Mouse (Mus musculus) heart, postnatal 0 days (tissue): ENCODE measurements around the gene Vps8. TPM values are rescaled to one million over a fixed set of nuclear protein-coding genes. Genes with fewer than 3 reads are reported as not detected.

Experiments
- ATAC-seq: fragments of 200-750 bp; cut with Nextera tagmentation; 2 replicates; pipeline ENCODE4 v1.8.0; 2017; ENCODE audit warnings: low read depth, moderate number of reproducible peaks, moderate library complexity; ENCODE audit not compliant: insufficient read depth
- DNase-seq: peaks from one replicate; pipeline ENCODE4 v3.0.0-alpha.2; 2016; ENCODE audit warnings: low spot score
- H3K27ac ChIP-seq: fragments of 300-500 bp; sonication (generic); 2 replicates; pipeline ENCODE4 v1.5.1; 2014; ENCODE audit warnings: low read depth, mild to moderate bottlenecking
- H3K27me3 ChIP-seq: fragments of 300-500 bp; sonication (generic); 2 replicates; pipeline ENCODE4 v1.6.1; 2014; ENCODE audit warnings: low read length, mixed read lengths; ENCODE audit not compliant: control insufficient read depth, insufficient read depth
- H3K36me3 ChIP-seq: fragments of 300-500 bp; sonication (generic); replicated peaks from 2 replicates; pipeline ENCODE4 v1.6.1; 2014; ENCODE audit warnings: low read length, mixed read lengths; ENCODE audit not compliant: control insufficient read depth, insufficient read depth
- H3K4me1 ChIP-seq: fragments of 300-500 bp; sonication (generic); 2 replicates; pipeline ENCODE4 v1.6.1; 2014; ENCODE audit warnings: antibody characterized with exemption; ENCODE audit not compliant: control insufficient read depth, insufficient read depth
- H3K4me2 ChIP-seq: fragments of 300-500 bp; sonication (generic); 2 replicates; pipeline ENCODE4 v1.6.1; 2014; ENCODE audit warnings: low read depth, mild to moderate bottlenecking, low read length, moderate library complexity
- H3K4me3 ChIP-seq: fragments of 300-500 bp; sonication (generic); 2 replicates; pipeline ENCODE4 v1.5.1; 2014; ENCODE audit warnings: low read depth, low read length
- H3K9ac ChIP-seq: fragments of 300-500 bp; sonication (generic); replicated peaks from 2 replicates; pipeline ENCODE4 v1.6.1; 2014; ENCODE audit warnings: low read depth, low read length, mixed read lengths
- H3K9me3 ChIP-seq: fragments of 300-500 bp; sonication (generic); replicated peaks from 2 replicates; pipeline ENCODE4 v1.6.1; 2016; ENCODE audit warnings: low read length; ENCODE audit not compliant: control insufficient read depth
- CTCF ChIP-seq: IDR thresholded peaks from 2 replicates; pipeline ENCODE4 v1.5.1; 2016; ENCODE audit warnings: antibody characterized with exemption, control low read depth, low read depth
- EP300 ChIP-seq: IDR thresholded peaks from 2 replicates; pipeline ENCODE4 v1.6.1; 2016; ENCODE audit warnings: antibody characterized with exemption, low read depth
- WGBS: fragments of 180-500 bp; shearing (Covaris S2); extraction: QIAGEN DNeasy Blood & Tissue Kit; methylation state at CpG from one replicate; pipeline ENCODE4 v1.1.7; 2014; 5-methylcytosine and 5-hydroxymethylcytosine counted together
- polyA plus RNA-seq: library from polyadenylated mRNA; unstranded; fragments of >200 nt; fragmentation: Nextera tagmentation; extraction: Ambion mirVana; gene quantifications from 2 replicates; pipeline ENCODE4 v1.2.1, GENCODE M21; 2015
- total RNA-seq: library from RNA; depleted of rRNA; stranded (reverse); fragments of >200 nt; gene quantifications from 2 replicates; pipeline ENCODE4 v1.2.3, GENCODE M21; 2014; ENCODE audit warnings: low replicate concordance

Gene Vps8
- total and polyA plus RNA-seq, 2 experiments from 2014 or later: 21.3 to 94.8 TPM

DNA sequence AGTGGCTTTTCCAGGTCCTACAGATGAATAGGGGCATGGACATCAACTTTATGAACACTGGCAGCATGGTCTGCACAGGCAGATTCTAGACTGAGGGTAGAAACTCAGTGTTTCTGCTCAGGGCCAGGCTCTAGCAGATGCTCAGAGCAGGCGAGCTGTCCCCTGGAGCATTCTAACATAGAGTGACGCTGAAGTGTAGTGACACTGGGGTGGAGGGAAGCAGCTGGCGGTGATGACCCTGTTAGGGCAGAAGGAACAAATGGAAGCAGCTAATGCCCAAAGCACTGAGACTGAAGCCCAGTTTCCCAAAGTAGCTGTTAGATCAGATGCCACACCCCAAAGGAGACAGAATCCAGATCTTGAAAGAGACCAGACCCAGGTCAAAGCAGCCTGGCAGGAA is 223.6 kb downstream of the Vps8 start:
- no peak for ATAC-seq

DNA sequence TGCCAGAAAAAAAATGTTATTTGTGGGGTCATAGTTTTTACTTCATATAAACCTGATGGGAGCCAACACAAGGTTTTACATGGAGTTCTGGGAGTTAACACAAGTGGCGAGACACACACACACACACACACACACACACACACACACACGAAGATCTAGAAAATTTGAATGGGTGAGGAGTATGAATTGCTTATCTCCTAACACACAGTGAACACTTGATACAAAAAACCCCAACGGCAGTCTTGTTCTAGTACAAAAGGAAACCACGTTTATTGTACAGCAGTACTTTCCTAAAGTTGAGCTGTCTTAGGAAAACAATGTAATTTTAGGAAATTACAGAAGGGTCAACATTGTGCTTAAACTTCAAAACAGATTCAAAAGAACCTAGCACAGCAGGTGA is 225.9 kb downstream of the Vps8 start:
- Histone ChIP-seq H3K9me3 (no peaks in the 10 kb centered on the region), H3K4me2 (no peak overlapping the region), H3K27me3 (no peaks in the 10 kb centered on the region), H3K36me3 (peaks cover 25% of the 10 kb centered on the region), H3K27ac (no peak overlapping the region), H3K9ac (no peak overlapping the region), H3K4me1 (peaks cover 24% of the 10 kb centered on the region), H3K4me3 (no peak overlapping the region)
- ATAC-seq (no peak), DNase-seq (no peak)
- WGBS: 73% methylated on average over 4 of the region's 4 CpGs
- TF ChIP-seq CTCF (no peak), EP300 (no peak)

More for the DNA sequence above, 223.6 kb downstream of the Vps8 start:
- no peak overlapping the region for H3K9ac ChIP-seq
- H3K4me1 ChIP-seq: peaks cover 36% of the 10 kb centered on the region
- 0 out of 2 replicates have a peak, but pooled peaks cover 8% of the 10 kb centered on the region for H3K36me3 ChIP-seq
- 73% methylated on average over 3 of the region's 3 CpGs for WGBS
- no peak overlapping the region for H3K4me3 ChIP-seq
- H3K27ac ChIP-seq: no peak overlapping the region
- H3K27me3 ChIP-seq: no peaks in the 10 kb centered on the region
- DNase-seq: no peak
- no peak for TF ChIP-seq EP300
- TF ChIP-seq CTCF: no peak
- H3K9me3 ChIP-seq: no peaks in the 10 kb centered on the region
- H3K4me2 ChIP-seq: no peak overlapping the region

DNA sequence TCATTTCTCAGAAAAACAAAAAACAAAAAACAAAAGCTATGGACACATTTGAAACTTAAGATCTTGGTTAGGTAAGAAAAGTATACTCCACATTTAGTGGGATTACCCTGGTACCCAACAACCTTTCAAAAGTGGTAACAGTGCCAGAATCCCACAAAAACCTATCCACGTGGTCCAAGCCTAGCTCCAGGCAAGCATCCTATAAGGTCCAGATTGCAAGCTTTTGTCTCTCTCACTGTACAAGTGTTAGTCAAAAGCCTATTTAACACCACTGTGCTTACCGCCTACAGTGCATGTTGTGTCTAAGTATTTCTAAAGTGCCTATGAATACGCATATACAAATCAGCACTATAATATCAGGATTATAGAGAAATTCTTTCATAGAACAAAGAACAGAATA is 227.4 kb downstream of the Vps8 start:
- Histone ChIP-seq H3K9me3 (no peaks in the 10 kb centered on the region), H3K27ac (no peak overlapping the region), H3K9ac (no peak overlapping the region), H3K4me3 (no peak overlapping the region), H3K4me1 (peaks cover 17% of the 10 kb centered on the region), H3K36me3 (peaks cover 25% of the 10 kb centered on the region), H3K4me2 (no peak overlapping the region), H3K27me3 (no peaks in the 10 kb centered on the region)
- no peak for DNase-seq
- 83% methylated on average over 3 of the region's 3 CpGs for WGBS
- TF ChIP-seq CTCF (no peak), EP300 (no peak)
- no peak for ATAC-seq

DNA sequence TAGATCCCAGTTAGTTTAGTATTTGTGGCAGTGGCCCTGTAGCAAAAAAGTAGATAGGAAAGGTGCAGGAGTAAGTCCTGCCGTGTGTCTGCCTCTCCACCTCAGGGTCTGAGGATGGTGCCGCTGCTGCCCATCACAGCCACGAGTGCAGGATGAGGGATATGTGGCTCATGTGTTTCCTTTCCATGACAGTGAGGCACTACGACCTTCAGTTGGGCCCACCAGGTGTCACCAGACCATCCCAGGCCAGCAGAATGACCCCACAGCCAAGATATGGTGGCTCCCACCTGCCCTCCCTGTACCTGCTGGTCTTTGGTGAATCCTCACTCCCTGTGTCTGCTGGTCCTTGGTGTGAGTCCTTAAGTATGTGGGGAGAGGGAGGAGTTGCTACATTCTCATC is 228.2 kb downstream of the Vps8 start:
- Histone ChIP-seq H3K9ac (no peak overlapping the region), H3K9me3 (no peaks in the 10 kb centered on the region), H3K4me3 (no peak overlapping the region), H3K4me1 (peaks cover 15% of the 10 kb centered on the region; the same call in 1 of the 2 replicates), H3K4me2 (no peak overlapping the region), H3K27me3 (no peaks in the 10 kb centered on the region), H3K36me3 (peaks cover 25% of the 10 kb centered on the region), H3K27ac (no peak overlapping the region)
- WGBS: 73% methylated on average over 4 of the region's 4 CpGs
- DNase-seq (no peak), ATAC-seq (no peak)
- no peak for TF ChIP-seq CTCF
- TF ChIP-seq EP300: no peak

DNA sequence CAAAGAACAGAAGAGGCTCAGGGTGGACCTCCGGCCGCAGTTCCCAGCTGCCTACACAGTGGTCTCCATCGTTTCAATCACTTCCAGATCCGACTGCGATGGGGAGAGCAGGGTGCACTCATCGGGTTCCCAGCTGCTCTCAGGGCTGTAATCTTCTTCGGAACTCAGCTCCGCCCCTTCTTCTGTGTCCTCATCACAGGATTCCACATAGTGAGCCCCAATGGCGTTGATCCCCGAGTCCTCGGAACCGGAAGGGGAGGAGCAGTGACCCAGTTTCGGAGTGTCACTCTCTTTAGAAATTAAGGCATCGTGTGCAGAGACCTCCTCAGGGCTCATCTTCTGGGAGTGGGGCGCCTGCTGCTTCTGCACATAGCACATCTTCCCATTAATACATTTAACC is 230.2 kb downstream of the Vps8 start:
- TF ChIP-seq CTCF (no peak), EP300 (no peak)
- Histone ChIP-seq H3K4me2 (no peak overlapping the region), H3K27ac (no peak overlapping the region), H3K4me3 (no peak overlapping the region), H3K9me3 (no peaks in the 10 kb centered on the region), H3K27me3 (no peaks in the 10 kb centered on the region), H3K36me3 (peaks cover 25% of the 10 kb centered on the region), H3K4me1 (peaks cover 8% of the 10 kb centered on the region; the same call in 1 of the 2 replicates), H3K9ac (no peak overlapping the region)
- 84% methylated on average over 15 of the region's 15 CpGs for WGBS
- DNase-seq (no peak), ATAC-seq (no peak)

DNA sequence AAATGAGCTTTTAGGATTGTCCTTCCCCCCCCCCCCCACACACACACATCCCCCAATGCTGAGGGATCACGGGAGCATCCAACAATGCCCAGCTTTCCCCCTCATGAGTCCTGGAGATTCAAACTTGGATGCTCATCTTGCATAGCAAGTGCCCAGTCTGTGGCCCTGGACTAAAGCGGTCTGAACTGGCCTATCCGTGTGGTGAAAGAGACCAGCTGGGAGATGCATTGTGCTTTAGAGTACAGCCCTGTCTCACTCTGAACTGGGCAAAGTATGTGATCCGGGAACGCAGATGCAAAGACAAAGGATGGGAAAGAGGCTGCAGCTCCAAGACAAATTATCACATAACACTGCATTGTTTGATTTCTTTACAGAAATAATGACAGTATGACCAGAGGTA is 231.5 kb downstream of the Vps8 start:
- no peak overlapping the region for H3K27ac ChIP-seq
- H3K4me1 ChIP-seq: peaks cover 8% of the 10 kb centered on the region; the same call in 1 of the 2 replicates
- ATAC-seq: no peak
- H3K4me2 ChIP-seq: no peak overlapping the region
- no peak overlapping the region for H3K4me3 ChIP-seq
- TF ChIP-seq CTCF (no peak), EP300 (no peak)
- H3K36me3 ChIP-seq: peaks cover 25% of the 10 kb centered on the region
- no peaks in the 10 kb centered on the region for H3K27me3 ChIP-seq
- no peak for DNase-seq
- WGBS: 83% methylated on average over 5 of the region's 5 CpGs
- H3K9ac ChIP-seq: no peak overlapping the region
- H3K9me3 ChIP-seq: no peaks in the 10 kb centered on the region
